Mouse (Mus musculus): ENCODE measurements around the gene Pdia4.
A peak's percentile ranks its signal among the peaks of the same experiment; 100 is the strongest.

The Pdia4 gene

GRCm38 (mm10) chr6:47835482-47835983 is 22.3 kb upstream of the Pdia4 start, which contains the start of gene Zfp398:
TSS of gene Zfp398 (plus strand) at chr6:47835661.
- Histone ChIP-seq H3K27me3 (ENCODE audit: insufficient read depth, low read length) (peaks cover 19% of the 10 kb centered on the region; the same call in 1 of the 2 replicates), H3K9me3 (ENCODE audit: low read length) (no peaks in the 10 kb centered on the region), H3K36me3 (ENCODE audit: insufficient read depth, low read length) (no peaks in the 10 kb centered on the region), H3K4me3 (replicated peaks; ENCODE audit: low read length) (peak within 1 kb of the TSS; percentile 97), H3K4me1 (replicated peaks; ENCODE audit: low read depth, low read length) (peaks cover 11% of the 10 kb centered on the region)
- TF ChIP-seq CTCF (conservative IDR thresholded peaks at IDR 0.05; ENCODE audit: low read length) (peak; percentile 44), POU5F1 (IDR thresholded peaks at IDR 0.05; ENCODE audit: borderline replicate concordance, low read length) (no peak), NANOG (IDR thresholded peaks at IDR 0.05; ENCODE audit: borderline replicate concordance, low read length) (no peak)

- Histone ChIP-seq H3K4me1 (replicated peaks; ENCODE audit: low read depth, low read length) (peaks cover 12% of the 10 kb centered on the region), H3K36me3 (ENCODE audit: insufficient read depth, low read length) (no peaks in the 10 kb centered on the region), H3K9me3 (ENCODE audit: low read length) (no peaks in the 10 kb centered on the region), H3K4me3 (replicated peaks; ENCODE audit: low read length) (no peak overlapping the region), H3K27me3 (ENCODE audit: insufficient read depth, low read length) (peaks cover 16% of the 10 kb centered on the region)
- TF ChIP-seq CTCF (conservative IDR thresholded peaks at IDR 0.05; ENCODE audit: low read length) (no peak), POU5F1 (IDR thresholded peaks at IDR 0.05; ENCODE audit: borderline replicate concordance, low read length) (no peak), NANOG (IDR thresholded peaks at IDR 0.05; ENCODE audit: borderline replicate concordance, low read length) (no peak)
Measured at GRCm38 (mm10) chr6:47832220-47832619, 19.0 kb upstream of the Pdia4 start.

- H3K4me3 ChIP-seq (replicated peaks; ENCODE audit: low read length), result peak within 1 kb of the TSS; percentile 93
- TF ChIP-seq CTCF (conservative IDR thresholded peaks at IDR 0.05; ENCODE audit: low read length) (peak; percentile 33), NANOG (IDR thresholded peaks at IDR 0.05; ENCODE audit: borderline replicate concordance, low read length) (no peak)
- H3K27me3 ChIP-seq (ENCODE audit: insufficient read depth, low read length), result peaks cover 9% of the 10 kb centered on the region
- H3K36me3 ChIP-seq (ENCODE audit: insufficient read depth, low read length), result no peaks in the 10 kb centered on the region
- no peaks in the 10 kb centered on the region for H3K9me3 ChIP-seq (ENCODE audit: low read length)
- H3K4me1 ChIP-seq (replicated peaks; ENCODE audit: low read depth, low read length), result peaks cover 12% of the 10 kb centered on the region
Measured at GRCm38 (mm10) chr6:47830104-47831078, 17.2 kb upstream of the Pdia4 start, which contains the start of gene Zfp786. TSS of gene Zfp786 (minus strand) at chr6:47830867.

GRCm38 (mm10) chr6:47828950-47829349 is 15.7 kb upstream of the Pdia4 start:
- no peaks in the 10 kb centered on the region for H3K36me3 ChIP-seq (ENCODE audit: insufficient read depth, low read length)
- no peaks in the 10 kb centered on the region for H3K9me3 ChIP-seq (ENCODE audit: low read length)
- peaks cover 24% of the 10 kb centered on the region for H3K4me1 ChIP-seq (replicated peaks; ENCODE audit: low read depth, low read length)
- peaks cover 9% of the 10 kb centered on the region for H3K27me3 ChIP-seq (ENCODE audit: insufficient read depth, low read length)
- no peak for TF ChIP-seq NANOG (IDR thresholded peaks at IDR 0.05; ENCODE audit: borderline replicate concordance, low read length)
- TF ChIP-seq POU5F1 (IDR thresholded peaks at IDR 0.05; ENCODE audit: borderline replicate concordance, low read length), result no peak
- TF ChIP-seq CTCF (conservative IDR thresholded peaks at IDR 0.05; ENCODE audit: low read length), result no peak
- H3K4me3 ChIP-seq (replicated peaks; ENCODE audit: low read length), result no peak overlapping the region

GRCm38 (mm10) chr6:47827462-47827861 is 14.2 kb upstream of the Pdia4 start:
- H3K9me3 ChIP-seq (ENCODE audit: low read length), result no peaks in the 10 kb centered on the region
- TF ChIP-seq POU5F1 (IDR thresholded peaks at IDR 0.05; ENCODE audit: borderline replicate concordance, low read length) (no peak), CTCF (conservative IDR thresholded peaks at IDR 0.05; ENCODE audit: low read length) (no peak), NANOG (IDR thresholded peaks at IDR 0.05; ENCODE audit: borderline replicate concordance, low read length) (no peak)
- H3K27me3 ChIP-seq (ENCODE audit: insufficient read depth, low read length), result peaks cover 6% of the 10 kb centered on the region; the same call in 1 of the 2 replicates
- H3K4me1 ChIP-seq (replicated peaks; ENCODE audit: low read depth, low read length), result peaks cover 39% of the 10 kb centered on the region
- no peaks in the 10 kb centered on the region for H3K36me3 ChIP-seq (ENCODE audit: insufficient read depth, low read length)
- H3K4me3 ChIP-seq (replicated peaks; ENCODE audit: low read length), result no peak overlapping the region

GRCm38 (mm10) chr6:47824241-47824640 is 11.0 kb upstream of the Pdia4 start:
- Histone ChIP-seq H3K27me3 (ENCODE audit: insufficient read depth, low read length) (peaks cover 13% of the 10 kb centered on the region), H3K36me3 (ENCODE audit: insufficient read depth, low read length) (peaks cover 10% of the 10 kb centered on the region; the same call in 1 of the 2 replicates), H3K4me1 (replicated peaks; ENCODE audit: low read depth, low read length) (peaks cover 57% of the 10 kb centered on the region), H3K4me3 (replicated peaks; ENCODE audit: low read length) (0 out of 2 replicates have a peak overlapping the region, but pooled peaks have one; percentile 17), H3K9me3 (ENCODE audit: low read length) (no peaks in the 10 kb centered on the region)
- no peak for TF ChIP-seq POU5F1 (IDR thresholded peaks at IDR 0.05; ENCODE audit: borderline replicate concordance, low read length)
- no peak for TF ChIP-seq CTCF (conservative IDR thresholded peaks at IDR 0.05; ENCODE audit: low read length)
- TF ChIP-seq NANOG (IDR thresholded peaks at IDR 0.05; ENCODE audit: borderline replicate concordance, low read length), result no peak

GRCm38 (mm10) chr6:47821776-47822175 is 8.5 kb upstream of the Pdia4 start:
- Histone ChIP-seq H3K36me3 (ENCODE audit: insufficient read depth, low read length) (peaks cover 10% of the 10 kb centered on the region; the same call in 1 of the 2 replicates), H3K4me1 (replicated peaks; ENCODE audit: low read depth, low read length) (peaks cover 62% of the 10 kb centered on the region), H3K4me3 (replicated peaks; ENCODE audit: low read length) (no peak overlapping the region), H3K9me3 (ENCODE audit: low read length) (no peaks in the 10 kb centered on the region), H3K27me3 (ENCODE audit: insufficient read depth, low read length) (peaks cover 12% of the 10 kb centered on the region; the same call in 1 of the 2 replicates)
- TF ChIP-seq POU5F1 (IDR thresholded peaks at IDR 0.05; ENCODE audit: borderline replicate concordance, low read length) (no peak), CTCF (conservative IDR thresholded peaks at IDR 0.05; ENCODE audit: low read length) (no peak), NANOG (IDR thresholded peaks at IDR 0.05; ENCODE audit: borderline replicate concordance, low read length) (no peak)

- H3K9me3 ChIP-seq (ENCODE audit: low read length), result no peaks in the 10 kb centered on the region
- TF ChIP-seq NANOG (IDR thresholded peaks at IDR 0.05; ENCODE audit: borderline replicate concordance, low read length) (no peak), CTCF (conservative IDR thresholded peaks at IDR 0.05; ENCODE audit: low read length) (no peak), POU5F1 (IDR thresholded peaks at IDR 0.05; ENCODE audit: borderline replicate concordance, low read length) (no peak)
Measured at GRCm38 (mm10) chr6:47821236-47821635, 8.0 kb upstream of the Pdia4 start.

More at GRCm38 (mm10) chr6:47821236-47821635, 8.0 kb upstream of the Pdia4 start:
- Histone ChIP-seq H3K4me3 (replicated peaks; ENCODE audit: low read length) (no peak overlapping the region), H3K36me3 (ENCODE audit: insufficient read depth, low read length) (peaks cover 10% of the 10 kb centered on the region; the same call in 1 of the 2 replicates), H3K4me1 (replicated peaks; ENCODE audit: low read depth, low read length) (peaks cover 62% of the 10 kb centered on the region), H3K27me3 (ENCODE audit: insufficient read depth, low read length) (peaks cover 12% of the 10 kb centered on the region; the same call in 1 of the 2 replicates)

All from E14TG2a.4 (cell line).